Mouse (Mus musculus): ENCODE measurements around the gene Pax5.

Gene Pax5

DNA sequence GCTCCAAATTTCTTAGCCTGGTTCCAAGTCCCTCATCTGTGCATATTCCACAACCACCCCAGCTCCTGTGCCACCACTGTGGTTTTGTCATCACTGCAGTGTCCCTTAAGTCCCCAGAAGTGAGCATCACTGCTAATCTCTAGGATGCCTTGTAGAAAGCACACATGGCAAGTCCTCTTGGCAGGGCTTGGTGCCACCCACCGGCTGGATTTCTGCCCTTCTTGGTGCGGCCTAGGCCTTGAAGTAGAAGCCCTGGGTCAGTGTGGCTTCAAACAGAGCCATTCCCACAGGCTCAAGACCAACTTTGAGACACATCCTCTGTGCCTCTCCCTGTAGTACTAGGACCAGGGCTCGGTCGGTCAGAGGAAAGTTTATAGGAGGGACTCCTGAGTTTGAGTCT, 174.6 kb downstream of the Pax5 start:
- DNase-seq: no peak

DNA sequence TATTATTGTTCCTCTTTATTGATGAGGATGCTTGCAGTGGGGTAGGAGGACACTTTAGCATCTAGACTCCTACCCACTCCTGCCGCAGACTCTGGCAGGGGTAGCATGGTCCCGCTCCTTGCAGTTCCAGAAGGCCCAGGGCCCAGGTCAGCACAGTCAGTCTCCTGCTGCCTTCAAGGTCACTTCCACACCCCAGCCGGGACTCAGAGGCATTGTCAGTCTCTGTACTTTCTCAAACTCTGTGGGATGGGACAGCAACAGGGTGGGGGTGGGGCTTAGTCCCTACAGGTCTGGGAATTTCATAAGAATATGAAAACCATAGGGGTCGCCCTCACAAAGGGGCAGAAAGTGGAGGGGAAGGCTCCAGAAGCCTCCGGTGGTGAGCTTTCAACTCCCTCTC, 177.0 kb downstream of the Pax5 start:
- no peak for DNase-seq

DNA sequence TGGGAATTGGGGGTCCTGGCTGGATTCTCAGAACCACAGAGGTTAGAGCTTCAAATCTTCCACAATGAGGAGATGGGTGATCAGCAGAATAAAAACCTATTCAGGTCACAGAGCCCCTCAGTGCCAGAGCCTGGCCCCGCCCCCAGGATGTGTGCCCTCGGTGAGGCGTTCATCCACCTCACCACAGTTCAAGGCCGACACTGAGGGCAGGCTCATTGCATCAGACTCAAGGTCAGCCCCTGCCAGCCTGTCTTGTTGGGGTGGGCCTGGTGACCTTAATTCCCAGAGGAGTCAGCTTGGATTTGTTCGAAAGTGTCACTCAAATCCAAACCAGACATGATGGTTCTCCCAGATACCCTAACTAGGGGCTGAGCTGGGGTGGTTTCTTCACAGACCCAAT, 177.6 kb downstream of the Pax5 start:
- DNase-seq: no peak

- no peak for DNase-seq
Observed at GRCm38 (mm10) chr4:44525336-44525735, 185.0 kb downstream of the Pax5 start.

GRCm38 (mm10) chr4:44518923-44519322, 191.4 kb downstream of the Pax5 start:
- DNase-seq: peak; percentile 9

DNA sequence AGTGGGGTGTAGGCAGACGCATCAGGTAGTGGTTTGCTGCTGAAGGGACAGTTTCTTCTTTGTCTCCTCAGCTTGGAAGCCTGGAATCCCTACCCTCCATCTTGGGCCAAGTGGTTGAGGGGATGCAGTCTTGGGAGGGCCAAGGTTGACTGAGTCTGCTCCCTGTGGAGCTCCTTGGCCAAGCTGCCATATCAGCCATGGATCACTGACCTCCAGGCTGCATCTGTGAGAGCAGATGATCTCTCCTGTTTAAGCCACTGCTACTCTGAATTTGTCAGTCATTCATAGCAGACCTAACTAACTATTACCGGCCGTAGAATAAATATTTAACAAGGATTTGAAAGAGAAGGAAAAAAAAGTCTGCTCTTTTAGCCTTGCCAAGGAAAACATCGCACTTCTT, 196.3 kb downstream of the Pax5 start:
- DNase-seq: no peak

GRCm38 (mm10) chr4:44511682-44512081, 198.6 kb downstream of the Pax5 start:
- no peak for DNase-seq

- no peak for DNase-seq
Observed at GRCm38 (mm10) chr4:44508386-44509226, 201.7 kb downstream of the Pax5 start.

DNA sequence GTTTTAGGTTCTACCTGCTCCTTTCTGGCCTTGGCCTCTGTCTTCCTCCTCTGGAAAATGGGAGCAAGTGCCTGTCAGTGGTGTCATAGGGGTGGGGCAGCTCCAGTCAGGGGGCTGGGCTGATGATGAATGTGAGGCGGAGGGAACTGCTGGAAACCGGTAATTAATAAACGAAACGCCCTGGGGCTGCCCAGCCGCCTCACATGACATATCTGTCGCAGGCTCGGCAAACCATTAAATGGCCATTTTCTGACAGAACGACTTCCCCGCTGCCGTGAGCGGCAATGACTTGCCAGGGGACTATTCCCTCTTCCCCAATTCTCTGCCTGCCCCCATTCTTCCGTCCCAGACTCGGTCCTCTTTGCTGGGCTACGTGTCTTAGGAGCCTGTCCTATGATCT, 202.4 kb downstream of the Pax5 start:
- no peak for DNase-seq

GRCm38 (mm10) chr4:44504998-44505397, 205.3 kb downstream of the Pax5 start:
- no peak for DNase-seq

- no peak for DNase-seq
Observed at GRCm38 (mm10) chr4:44502196-44502867, 208.0 kb downstream of the Pax5 start.

DNA sequence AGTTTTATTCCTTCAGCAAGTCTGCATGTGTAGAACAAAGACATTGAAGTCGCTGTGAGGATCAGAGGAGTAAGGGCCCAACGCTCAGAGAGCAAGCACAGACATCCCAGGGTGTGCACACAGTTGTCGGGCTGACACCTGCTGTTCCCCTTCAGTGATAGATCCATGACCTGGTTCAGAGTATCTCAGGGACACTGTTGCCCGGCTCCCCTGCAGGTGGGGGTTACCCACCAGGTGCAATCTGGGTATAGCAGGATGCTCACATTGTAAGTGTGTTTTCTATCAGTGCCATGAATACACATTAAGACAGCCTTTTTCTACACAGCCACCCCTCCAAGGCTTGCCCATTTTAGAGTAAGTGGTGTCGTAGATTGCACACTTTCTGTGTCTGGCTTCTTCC, 212.1 kb downstream of the Pax5 start:
- no peak for DNase-seq

- no peak for DNase-seq
Observed at GRCm38 (mm10) chr4:44495836-44496235, 214.5 kb downstream of the Pax5 start.

GRCm38 (mm10) chr4:44493756-44494155, 216.5 kb downstream of the Pax5 start:
- DNase-seq: no peak

DNA sequence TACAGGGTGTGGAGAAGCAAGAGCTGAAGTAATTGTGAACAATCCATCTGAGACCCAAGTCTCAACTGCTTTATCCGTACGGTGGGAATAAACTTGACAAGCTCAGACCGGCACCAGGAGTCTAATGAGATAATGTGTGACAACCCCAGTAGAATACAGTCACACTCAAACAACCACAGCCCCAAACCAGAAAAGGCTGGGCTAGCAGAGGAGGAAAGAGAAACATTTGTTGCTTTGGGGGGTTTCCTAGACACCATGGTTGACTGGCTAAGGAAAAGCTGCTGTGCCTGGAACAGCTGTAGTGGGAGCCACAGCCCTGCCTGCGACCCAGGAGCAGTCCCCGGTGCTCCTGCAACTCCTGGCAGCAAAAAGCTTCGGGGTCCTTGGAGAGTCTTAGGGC, 219.4 kb downstream of the Pax5 start:
- DNase-seq: no peak

GRCm38 (mm10) chr4:44488702-44489101, 221.6 kb downstream of the Pax5 start:
- DNase-seq: no peak

DNA sequence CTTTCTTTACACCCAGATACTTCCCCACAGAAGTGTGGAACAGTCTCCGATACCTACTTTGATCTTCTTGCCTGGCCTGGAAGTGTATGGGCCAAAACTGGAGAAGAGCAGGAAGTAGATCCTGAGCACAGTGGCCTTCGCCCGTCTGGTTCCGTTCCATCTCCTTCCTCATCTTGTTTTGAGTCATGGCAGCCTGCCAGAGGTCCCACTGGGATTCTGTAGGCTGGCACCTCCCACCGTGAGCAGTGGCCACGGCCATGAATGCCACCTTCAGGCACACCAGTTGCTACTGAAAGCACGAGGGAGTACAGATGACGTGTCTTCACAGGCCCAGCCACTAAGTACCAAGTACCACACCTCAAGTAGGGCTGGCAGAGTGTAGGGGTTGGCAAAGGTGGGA, 222.1 kb downstream of the Pax5 start:
- no peak for DNase-seq

- no peak for DNase-seq
Observed at GRCm38 (mm10) chr4:44482851-44483250, 227.4 kb downstream of the Pax5 start.

GRCm38 (mm10) chr4:44479755-44480154, 230.5 kb downstream of the Pax5 start:
- DNase-seq: no peak
